Mouse (Mus musculus) cerebellum, postnatal 14 days (tissue): Measurements from ENCODE around the gene Cdc25b.

Experiments used
- DNase-seq, 2 experiments: peaks; one replicate each; pipeline ENCODE4 v3.0.0; 2021; ENCODE audit warnings: mixed read lengths in 2 of 2

Cdc25b gene

GRCm38 (mm10) chr2:131232558-131232957, 45.8 kb downstream of the Cdc25b start:
- DNase-seq: no peak

- peak; percentile 95 to 96 for DNase-seq
Observed at GRCm38 (mm10) chr2:131233307-131234126, 46.8 kb downstream of the Cdc25b start, which contains the start of gene Mavs. Mavs (plus strand) TSS chr2:131234063.

GRCm38 (mm10) chr2:131234127-131234650, 47.4 kb downstream of the Cdc25b start:
- DNase-seq: no peak

GRCm38 (mm10) chr2:131234970-131235635, 48.4 kb downstream of the Cdc25b start:
- DNase-seq: no peak

- no peak for DNase-seq
Observed at GRCm38 (mm10) chr2:131242180-131242579, 55.4 kb downstream of the Cdc25b start.

GRCm38 (mm10) chr2:131242929-131243328, 56.2 kb downstream of the Cdc25b start:
- no peak for DNase-seq
